Mouse (Mus musculus): ENCODE results near the gene Pde6d. TPM values are rescaled to one million over a fixed set of nuclear protein-coding genes. Genes with fewer than 3 reads are reported as not detected.

Gene Pde6d
- polyA plus RNA-seq, 1 experiment, result 33.6 TPM

DNA sequence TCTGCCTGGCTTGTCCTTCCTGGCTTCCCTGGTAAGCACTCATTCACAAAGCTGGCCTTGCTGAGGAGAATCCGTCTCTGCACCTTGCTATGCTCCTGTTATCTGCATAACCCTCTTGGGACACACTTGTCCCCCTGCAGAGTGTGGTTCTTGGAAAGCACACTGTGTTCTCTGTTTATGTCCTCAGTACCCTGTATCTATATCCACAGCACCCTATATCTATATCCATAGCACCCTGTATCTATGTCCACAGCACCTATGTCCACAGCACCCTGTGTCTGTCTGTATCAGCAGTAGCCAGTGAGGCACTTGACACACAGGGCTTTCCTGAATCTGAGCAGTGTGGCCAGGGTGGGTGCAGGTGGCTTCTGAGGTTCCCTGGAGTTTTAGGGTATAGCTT is 28.5 kb upstream of the Pde6d start:
- Histone ChIP-seq H3K27ac (ENCODE audit: insufficient read depth, low read depth, low read length) (no peak overlapping the region), H3K4me1 (ENCODE audit: control insufficient read depth, insufficient read depth, low read length) (no peaks in the 10 kb centered on the region), H3K4me3 (ENCODE audit: insufficient read depth, low read length) (no peak overlapping the region)
- no peak for TF ChIP-seq POLR2A (IDR thresholded peaks at IDR 0.05; ENCODE audit: borderline replicate concordance, low read depth, low read length)
- TF ChIP-seq CTCF (IDR thresholded peaks at IDR 0.05; ENCODE audit: low read depth, low read length), result no peak

GRCm38 (mm10) chr1:86600117-86600516 is 17.7 kb upstream of the Pde6d start:
- peaks cover 8% of the 10 kb centered on the region for H3K4me1 ChIP-seq (ENCODE audit: control insufficient read depth, insufficient read depth, low read length)
- H3K27ac ChIP-seq (ENCODE audit: insufficient read depth, low read depth, low read length), result peak overlapping the region; percentile 55
- TF ChIP-seq POLR2A (IDR thresholded peaks at IDR 0.05; ENCODE audit: borderline replicate concordance, low read depth, low read length) (no peak), CTCF (IDR thresholded peaks at IDR 0.05; ENCODE audit: low read depth, low read length) (no peak)
- H3K4me3 ChIP-seq (ENCODE audit: insufficient read depth, low read length), result no peak overlapping the region

GRCm38 (mm10) chr1:86598516-86598915 is 16.1 kb upstream of the Pde6d start:
- H3K4me3 ChIP-seq (ENCODE audit: insufficient read depth, low read length), result no peak overlapping the region

GRCm38 (mm10) chr1:86596512-86596911 is 14.1 kb upstream of the Pde6d start:
- Histone ChIP-seq H3K27ac (ENCODE audit: insufficient read depth, low read depth, low read length) (no peak overlapping the region), H3K4me3 (ENCODE audit: insufficient read depth, low read length) (no peak overlapping the region), H3K4me1 (ENCODE audit: control insufficient read depth, insufficient read depth, low read length) (peaks cover 8% of the 10 kb centered on the region)
- TF ChIP-seq POLR2A (IDR thresholded peaks at IDR 0.05; ENCODE audit: borderline replicate concordance, low read depth, low read length) (no peak), CTCF (IDR thresholded peaks at IDR 0.05; ENCODE audit: low read depth, low read length) (no peak)

More at GRCm38 (mm10) chr1:86598516-86598915, 16.1 kb upstream of the Pde6d start:
- H3K4me1 ChIP-seq (ENCODE audit: control insufficient read depth, insufficient read depth, low read length), result peaks cover 8% of the 10 kb centered on the region
- peak; percentile 43; the same call in 1 of the 2 replicates for TF ChIP-seq CTCF (IDR thresholded peaks at IDR 0.05; ENCODE audit: low read depth, low read length)
- no peak for TF ChIP-seq POLR2A (IDR thresholded peaks at IDR 0.05; ENCODE audit: borderline replicate concordance, low read depth, low read length)
- H3K27ac ChIP-seq (ENCODE audit: insufficient read depth, low read depth, low read length), result no peak overlapping the region

GRCm38 (mm10) chr1:86595315-86595714 is 12.9 kb upstream of the Pde6d start:
- H3K4me3 ChIP-seq (ENCODE audit: insufficient read depth, low read length), result no peak overlapping the region
- no peak for TF ChIP-seq POLR2A (IDR thresholded peaks at IDR 0.05; ENCODE audit: borderline replicate concordance, low read depth, low read length)
- peaks cover 8% of the 10 kb centered on the region for H3K4me1 ChIP-seq (ENCODE audit: control insufficient read depth, insufficient read depth, low read length)
- H3K27ac ChIP-seq (ENCODE audit: insufficient read depth, low read depth, low read length), result no peak overlapping the region

DNA sequence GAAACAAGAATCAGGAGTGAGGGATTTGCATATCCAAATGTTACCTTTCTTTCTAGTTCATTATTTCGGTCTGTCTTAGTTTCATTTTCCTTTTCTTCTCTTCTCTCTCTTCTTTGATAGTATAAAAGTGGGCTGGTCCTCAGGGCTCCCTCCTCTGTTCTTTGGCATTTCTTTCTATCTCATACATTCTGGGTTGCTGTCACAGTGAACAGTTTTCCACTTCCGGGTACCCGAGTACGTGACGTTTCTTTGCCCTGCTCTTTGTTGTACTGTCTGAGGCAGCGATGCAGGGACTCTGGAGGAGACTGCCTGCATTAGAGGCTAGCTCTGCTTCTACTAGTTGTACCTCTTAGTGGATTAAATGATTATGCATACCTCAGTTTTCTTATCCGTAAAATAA is 12.1 kb upstream of the Pde6d start:
- TF ChIP-seq CTCF (IDR thresholded peaks at IDR 0.05; ENCODE audit: low read depth, low read length) (no peak), POLR2A (IDR thresholded peaks at IDR 0.05; ENCODE audit: borderline replicate concordance, low read depth, low read length) (no peak)
- no peak overlapping the region for H3K4me3 ChIP-seq (ENCODE audit: insufficient read depth, low read length)
- peaks cover 6% of the 10 kb centered on the region for H3K4me1 ChIP-seq (ENCODE audit: control insufficient read depth, insufficient read depth, low read length)
- H3K27ac ChIP-seq (ENCODE audit: insufficient read depth, low read depth, low read length), result no peak overlapping the region

DNA sequence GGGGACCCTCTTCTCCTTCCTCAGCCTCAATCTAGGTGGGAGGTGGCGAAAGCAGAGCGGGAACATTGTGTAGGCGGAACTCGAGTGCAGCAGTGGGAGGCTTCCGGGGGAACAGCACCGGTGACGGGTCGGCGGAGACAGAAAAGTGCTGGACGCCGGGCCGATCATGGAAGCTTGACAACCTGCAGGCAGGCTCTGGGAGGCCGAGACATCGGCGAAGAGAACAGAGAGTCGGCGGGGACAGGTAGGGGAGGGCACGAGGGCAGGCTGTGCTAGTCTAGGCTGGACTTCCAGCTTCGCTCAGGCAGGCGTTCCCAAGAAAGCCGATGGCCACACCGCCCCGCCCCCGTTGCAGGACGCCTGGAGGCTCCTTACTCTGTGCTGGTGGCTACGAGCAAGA is 4.6 kb upstream of the Pde6d start:
- TF ChIP-seq CTCF (IDR thresholded peaks at IDR 0.05; ENCODE audit: low read depth, low read length) (no peak), POLR2A (IDR thresholded peaks at IDR 0.05; ENCODE audit: borderline replicate concordance, low read depth, low read length) (no peak)
- Histone ChIP-seq H3K27ac (ENCODE audit: insufficient read depth, low read depth, low read length) (no peak overlapping the region), H3K4me1 (ENCODE audit: control insufficient read depth, insufficient read depth, low read length) (peaks cover 5% of the 10 kb centered on the region), H3K4me3 (ENCODE audit: insufficient read depth, low read length) (peak overlapping the region; percentile 93)

DNA sequence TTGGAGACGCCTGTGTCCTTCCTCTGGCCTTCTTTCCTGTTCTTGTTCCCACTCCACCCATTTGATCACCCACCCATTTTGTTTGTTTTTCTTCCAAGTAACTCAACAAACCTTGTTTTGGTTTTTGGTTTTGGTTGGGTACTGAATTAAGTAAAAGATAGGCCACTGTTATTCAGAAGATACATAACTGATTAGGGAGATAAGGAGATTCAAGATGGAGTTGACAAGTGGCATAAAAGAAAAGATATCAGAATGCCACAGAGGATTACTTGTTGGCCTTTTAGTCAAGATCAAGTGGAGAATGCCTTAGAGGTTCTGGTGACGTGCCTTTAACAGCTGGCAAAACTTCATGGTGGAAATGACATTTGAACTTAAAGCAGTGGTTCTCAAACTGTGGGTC is 1.3 kb upstream of the Pde6d start:
- peaks cover 8% of the 10 kb centered on the region for H3K4me1 ChIP-seq (ENCODE audit: control insufficient read depth, insufficient read depth, low read length)
- H3K27ac ChIP-seq (ENCODE audit: insufficient read depth, low read depth, low read length), result no peak overlapping the region
- TF ChIP-seq POLR2A (IDR thresholded peaks at IDR 0.05; ENCODE audit: borderline replicate concordance, low read depth, low read length) (no peak), CTCF (IDR thresholded peaks at IDR 0.05; ENCODE audit: low read depth, low read length) (no peak)
- no peak overlapping the region; the same call in 1 of the 2 replicates for H3K4me3 ChIP-seq (ENCODE audit: insufficient read depth, low read length)

DNA sequence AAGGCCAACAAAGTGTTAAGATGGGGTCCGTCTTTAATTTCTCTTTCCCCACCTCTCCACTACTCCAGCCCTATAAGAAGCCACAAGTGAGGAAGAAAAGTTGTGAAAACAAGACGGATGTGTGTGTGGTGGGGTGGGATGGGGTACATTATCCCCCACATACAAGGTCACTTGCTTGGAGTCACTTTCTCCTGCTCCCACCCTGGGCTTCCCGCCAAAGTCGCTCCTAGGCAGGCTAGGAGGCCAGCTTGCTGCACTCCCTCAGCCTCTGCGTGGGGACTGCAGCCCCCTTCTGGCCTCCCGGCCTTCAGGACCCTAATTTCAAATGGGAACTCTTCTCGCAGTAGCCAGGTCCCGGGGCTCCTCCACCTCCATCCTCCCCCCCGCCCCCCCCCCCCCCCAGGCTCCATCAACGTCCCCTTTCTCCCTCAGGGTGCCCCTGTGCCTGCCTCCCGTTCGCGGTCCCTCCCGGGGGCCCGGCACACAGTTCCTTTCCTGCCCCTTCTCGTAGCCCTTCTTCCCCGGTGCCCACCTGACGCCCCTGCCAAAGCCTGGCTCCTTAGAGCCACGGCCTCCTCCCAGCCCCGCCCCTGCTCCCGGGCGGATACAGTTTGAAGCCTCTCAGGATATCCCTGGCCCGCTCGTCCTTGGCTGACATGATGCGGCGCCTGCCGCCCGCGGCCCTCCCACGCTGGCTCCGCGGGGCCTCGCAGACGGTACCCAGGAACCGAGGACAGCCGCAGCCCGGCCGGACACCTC is 558 bp downstream of the Pde6d start:
- Histone ChIP-seq H3K27ac (ENCODE audit: insufficient read depth, low read depth, low read length) (no peak overlapping the region), H3K4me1 (ENCODE audit: control insufficient read depth, insufficient read depth, low read length) (peaks cover 8% of the 10 kb centered on the region), H3K4me3 (ENCODE audit: insufficient read depth, low read length) (peak overlapping the region; percentile 90)
- no peak for TF ChIP-seq POLR2A (IDR thresholded peaks at IDR 0.05; ENCODE audit: borderline replicate concordance, low read depth, low read length)
- no peak for TF ChIP-seq CTCF (IDR thresholded peaks at IDR 0.05; ENCODE audit: low read depth, low read length)

- Histone ChIP-seq H3K4me1 (ENCODE audit: control insufficient read depth, insufficient read depth, low read length) (peaks cover 5% of the 10 kb centered on the region), H3K4me3 (ENCODE audit: insufficient read depth, low read length) (no peak overlapping the region), H3K27ac (ENCODE audit: insufficient read depth, low read depth, low read length) (no peak overlapping the region)
- no peak for TF ChIP-seq POLR2A (IDR thresholded peaks at IDR 0.05; ENCODE audit: borderline replicate concordance, low read depth, low read length)
- TF ChIP-seq CTCF (IDR thresholded peaks at IDR 0.05; ENCODE audit: low read depth, low read length), result no peak
Observed at GRCm38 (mm10) chr1:86580426-86580825, 2.0 kb downstream of the Pde6d start.
